Mouse (Mus musculus) forebrain, embryonic 14.5 days (tissue): ENCODE results near the gene Myh10. TPM values are rescaled to one million over a fixed set of nuclear protein-coding genes. Genes with fewer than 3 reads are reported as not detected.
A peak's percentile ranks its signal among the peaks of the same experiment; 100 is the strongest.

ENCODE experiments used
- ATAC-seq: fragments of 200-750 bp; cut with Nextera tagmentation; 2 replicates; pipeline ENCODE4 v1.8.0; 2017; ENCODE audit warnings: mild to moderate bottlenecking, moderate library complexity
- DNase-seq: peaks from one replicate; pipeline ENCODE4 v3.0.0-alpha.2; 2015; ENCODE audit warnings: low spot score
- H3K27ac ChIP-seq: fragments of 300-500 bp; sonication (generic); 2 replicates; pipeline ENCODE4 v1.5.1; 2014; ENCODE audit warnings: low read depth, mild to moderate bottlenecking, control low read depth, low read length, moderate library complexity
- H3K27me3 ChIP-seq: fragments of 300-500 bp; sonication (generic); replicated peaks from 2 replicates; pipeline ENCODE4 v1.6.1; 2014; ENCODE audit warnings: low read length, control low read depth, mixed read lengths; ENCODE audit not compliant: control insufficient read depth, insufficient read depth
- H3K36me3 ChIP-seq: fragments of 300-500 bp; sonication (generic); 2 replicates; pipeline ENCODE4 v1.6.1; 2014; ENCODE audit warnings: low read length, control low read depth; ENCODE audit not compliant: control insufficient read depth, insufficient read depth
- H3K4me1 ChIP-seq: fragments of 300-500 bp; sonication (generic); 2 replicates; pipeline ENCODE4 v1.6.1; 2014; ENCODE audit warnings: antibody characterized with exemption, low read length, control low read depth; ENCODE audit not compliant: control insufficient read depth, insufficient read depth
- H3K4me2 ChIP-seq: fragments of 300-500 bp; sonication (generic); 2 replicates; pipeline ENCODE4 v1.6.1; 2014; ENCODE audit warnings: mild to moderate bottlenecking, control low read depth, low read length
- H3K4me3 ChIP-seq: fragments of 300-500 bp; sonication (generic); 2 replicates; pipeline ENCODE4 v1.5.1; 2014; ENCODE audit warnings: low read depth, low read length, control low read depth
- H3K9ac ChIP-seq: fragments of 300-500 bp; sonication (generic); 2 replicates; pipeline ENCODE4 v1.6.1; 2014; ENCODE audit warnings: mild to moderate bottlenecking, low read length, control low read depth, moderate library complexity
- H3K9me3 ChIP-seq: fragments of 300-500 bp; sonication (generic); replicated peaks from 2 replicates; pipeline ENCODE4 v1.6.1; 2016; ENCODE audit warnings: low read length, control low read depth, mixed read lengths; ENCODE audit not compliant: control insufficient read depth
- WGBS: fragments of 180-500 bp; shearing (Covaris S2); extraction: QIAGEN DNeasy Blood & Tissue Kit; methylation state at CpG from one replicate; pipeline ENCODE4 v1.1.7; 2014; 5-methylcytosine and 5-hydroxymethylcytosine counted together
- polyA plus RNA-seq: library from polyadenylated mRNA; unstranded; fragments of >200 nt; fragmentation: Nextera tagmentation; extraction: Ambion mirVana; gene quantifications from 2 replicates; pipeline ENCODE4 v1.2.1, GENCODE M21; 2014

Gene Myh10
- polyA plus RNA-seq, 1 experiment from 2014 or later, result 88.8 TPM

DNA sequence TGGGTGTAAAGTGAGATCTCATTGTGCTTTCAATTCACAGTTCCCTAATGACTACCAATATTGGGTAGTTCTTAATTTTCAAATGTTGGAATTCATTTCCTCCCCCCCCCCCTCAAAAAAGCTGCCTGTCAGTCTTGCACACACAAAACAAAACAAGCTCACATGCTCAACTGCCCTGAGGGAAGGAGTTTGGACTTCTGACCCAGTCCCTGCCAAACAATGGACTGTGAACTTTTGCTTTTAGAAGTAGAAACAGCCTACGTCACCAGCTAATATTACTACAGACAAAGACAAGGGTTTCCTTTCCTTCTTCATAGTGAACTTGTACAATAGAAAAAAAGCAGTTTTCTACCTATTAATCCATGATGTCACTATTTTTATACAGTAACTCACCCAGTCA, 2.1 kb upstream of the Myh10 start:
- Histone ChIP-seq H3K9ac (no peak overlapping the region), H3K9me3 (no peaks in the 10 kb centered on the region), H3K4me3 (no peak overlapping the region), H3K4me1 (peaks cover 4% of the 10 kb centered on the region), H3K4me2 (no peak overlapping the region), H3K36me3 (no peaks in the 10 kb centered on the region), H3K27me3 (no peaks in the 10 kb centered on the region), H3K27ac (no peak overlapping the region)
- no peak for DNase-seq
- 54% methylated on average over 1 of the region's 1 CpGs for WGBS
- no peak for ATAC-seq

DNA sequence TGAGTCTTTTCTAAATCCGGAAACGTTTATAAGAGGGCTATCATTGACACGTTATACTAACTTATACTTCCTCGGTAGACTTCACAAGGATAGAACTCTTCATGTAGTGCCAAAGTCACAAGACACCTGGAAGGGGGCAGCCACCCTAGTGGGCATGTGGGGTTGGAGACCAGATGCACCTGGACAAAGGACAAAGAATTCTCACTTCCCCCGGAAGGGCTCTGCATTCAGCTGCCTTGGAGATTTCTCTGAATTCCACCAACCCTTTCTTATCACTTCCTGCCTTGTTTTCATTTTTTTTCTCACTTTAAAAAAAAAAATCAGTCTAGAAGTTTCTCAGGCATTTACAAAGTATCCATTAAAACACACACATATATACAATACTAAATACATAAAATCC, 894 bp upstream of the Myh10 start:
- Histone ChIP-seq H3K36me3 (no peaks in the 10 kb centered on the region), H3K27ac (no peak overlapping the region), H3K27me3 (no peaks in the 10 kb centered on the region), H3K4me2 (no peak overlapping the region), H3K4me1 (peaks cover 13% of the 10 kb centered on the region), H3K4me3 (no peak overlapping the region), H3K9ac (no peak overlapping the region), H3K9me3 (no peaks in the 10 kb centered on the region)
- ATAC-seq (no peak), DNase-seq (no peak)
- WGBS, result 67% methylated on average over 5 of the region's 5 CpGs

DNA sequence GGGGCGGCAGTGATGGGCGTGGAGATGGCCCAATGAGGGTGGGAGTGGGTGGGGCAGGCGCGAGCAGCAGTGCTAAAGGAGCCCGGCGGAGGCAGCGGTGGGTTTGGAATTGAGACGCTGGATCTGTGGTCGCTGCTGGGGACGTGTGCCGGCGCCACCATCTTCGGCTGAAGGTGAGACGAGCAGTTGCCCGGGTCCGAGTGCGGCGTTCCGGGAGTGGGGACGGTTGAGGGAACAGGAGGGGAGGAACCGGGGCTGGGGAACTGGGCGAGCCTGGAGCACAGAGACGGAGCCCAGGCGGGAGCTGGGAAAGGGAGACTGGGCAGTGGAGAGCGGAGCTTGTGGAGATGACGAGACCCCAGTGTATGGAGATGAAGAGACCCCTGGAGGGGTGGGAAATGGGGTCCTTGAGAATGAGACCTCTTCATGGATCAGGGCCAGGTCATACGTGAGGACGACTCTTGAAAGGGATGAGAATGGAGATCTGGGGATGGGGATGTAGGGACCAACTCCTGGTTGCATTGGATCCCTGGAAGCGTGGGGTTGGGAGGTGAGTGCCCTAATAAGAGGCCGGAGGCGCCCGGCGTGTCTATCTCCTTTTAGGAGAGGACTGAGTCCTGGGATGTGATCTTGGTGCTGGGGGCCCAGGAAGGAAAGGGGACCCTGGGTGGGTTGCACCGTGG, 792 bp downstream of the Myh10 start:
- Histone ChIP-seq H3K27ac (peak overlapping the region; percentile 94), H3K9me3 (no peaks in the 10 kb centered on the region), H3K4me2 (peak overlapping the region; percentile 66), H3K4me3 (peak overlapping the region; percentile 95), H3K9ac (peak overlapping the region; percentile 98), H3K36me3 (no peaks in the 10 kb centered on the region), H3K4me1 (peaks cover 13% of the 10 kb centered on the region), H3K27me3 (no peaks in the 10 kb centered on the region)
- ATAC-seq (peak; percentile 1; the same call in 1 of the 2 replicates), DNase-seq (no peak)
- WGBS, result under 1% methylated on average over 34 of the region's 34 CpGs

DNA sequence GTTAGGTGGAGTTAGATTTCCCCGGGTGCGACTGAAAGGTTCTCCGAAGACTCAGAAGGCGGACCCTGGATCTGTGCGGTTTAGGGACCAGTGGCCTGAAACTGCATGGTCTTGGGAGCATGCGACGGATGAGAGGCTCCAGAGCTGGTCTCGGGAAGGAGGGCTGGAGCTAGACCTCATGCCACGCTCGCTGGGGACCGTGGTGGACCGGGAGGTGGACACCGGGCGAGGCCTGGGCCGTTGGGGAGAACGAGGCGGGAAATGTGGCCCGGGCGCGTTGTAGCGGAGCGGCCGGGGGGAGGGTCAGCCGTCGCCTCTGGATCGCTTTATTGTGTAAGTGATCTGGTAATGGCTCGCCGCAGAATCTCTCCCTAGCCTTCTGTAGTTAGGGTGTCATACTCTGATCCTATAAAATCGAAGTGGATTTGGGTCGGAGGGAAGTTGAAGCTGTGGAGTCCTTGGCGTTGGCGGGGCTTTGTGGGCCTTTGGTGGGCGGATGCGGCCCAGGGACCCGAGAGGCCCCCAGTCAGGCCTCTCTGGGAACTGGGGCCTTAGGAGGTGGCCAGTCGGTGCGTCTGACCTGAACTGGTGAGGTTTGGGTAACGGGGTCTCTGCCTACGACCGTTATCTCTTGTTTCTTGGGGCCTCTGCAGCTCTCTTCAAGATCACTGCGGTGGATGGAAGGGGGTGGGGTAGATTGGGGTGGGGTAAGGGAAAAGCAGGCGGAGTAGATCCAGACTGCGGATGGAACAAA, 1.5 kb downstream of the Myh10 start:
- peak overlapping the region; percentile 95 for H3K4me3 ChIP-seq
- no peaks in the 10 kb centered on the region for H3K9me3 ChIP-seq
- H3K27ac ChIP-seq, result peak overlapping the region; percentile 94
- DNase-seq (peak; percentile 68), ATAC-seq (no peak)
- H3K27me3 ChIP-seq, result no peaks in the 10 kb centered on the region
- WGBS, result 0% methylated on average over 43 of the region's 43 CpGs
- H3K9ac ChIP-seq, result peak overlapping the region; percentile 98
- H3K4me1 ChIP-seq, result peaks cover 13% of the 10 kb centered on the region
- peak overlapping the region; percentile 66 for H3K4me2 ChIP-seq
- H3K36me3 ChIP-seq, result no peaks in the 10 kb centered on the region

DNA sequence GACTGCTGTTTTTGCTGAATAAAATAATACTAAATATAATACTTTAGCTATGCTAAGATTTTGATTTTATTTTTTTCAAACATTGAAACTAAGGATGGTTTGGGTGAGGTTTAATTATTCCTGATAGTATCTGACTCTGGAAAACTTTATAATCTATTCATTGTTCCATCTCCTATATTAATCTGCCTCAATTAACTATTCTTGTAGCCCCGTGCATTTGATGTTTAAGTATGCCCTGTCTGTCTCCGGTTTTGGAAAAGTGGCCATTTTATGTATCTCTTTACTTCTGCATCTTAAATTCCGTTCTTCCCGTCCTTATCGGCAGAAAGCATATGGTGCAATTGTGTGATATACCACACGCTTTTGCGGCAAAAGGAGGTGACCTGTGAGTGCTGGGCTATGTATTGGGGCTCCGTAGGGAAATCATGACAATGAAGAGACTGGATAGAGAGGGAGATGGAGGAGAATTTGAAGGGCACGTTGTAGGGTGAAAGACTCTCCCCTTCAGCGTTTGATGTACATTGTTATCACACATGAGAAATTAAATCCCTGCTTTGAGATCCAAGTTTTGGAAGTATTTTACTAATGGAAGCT, 2.2 kb downstream of the Myh10 start:
- Histone ChIP-seq H3K27me3 (no peaks in the 10 kb centered on the region), H3K4me2 (peak overlapping the region; percentile 66), H3K27ac (peak overlapping the region; percentile 94; the same call in 1 of the 2 replicates), H3K9me3 (no peaks in the 10 kb centered on the region), H3K36me3 (no peaks in the 10 kb centered on the region), H3K4me1 (peaks cover 13% of the 10 kb centered on the region), H3K9ac (peak overlapping the region; percentile 98), H3K4me3 (peak overlapping the region; percentile 95)
- ATAC-seq (no peak), DNase-seq (peak; percentile 53)
- 5% methylated on average over 10 of the region's 10 CpGs for WGBS

DNA sequence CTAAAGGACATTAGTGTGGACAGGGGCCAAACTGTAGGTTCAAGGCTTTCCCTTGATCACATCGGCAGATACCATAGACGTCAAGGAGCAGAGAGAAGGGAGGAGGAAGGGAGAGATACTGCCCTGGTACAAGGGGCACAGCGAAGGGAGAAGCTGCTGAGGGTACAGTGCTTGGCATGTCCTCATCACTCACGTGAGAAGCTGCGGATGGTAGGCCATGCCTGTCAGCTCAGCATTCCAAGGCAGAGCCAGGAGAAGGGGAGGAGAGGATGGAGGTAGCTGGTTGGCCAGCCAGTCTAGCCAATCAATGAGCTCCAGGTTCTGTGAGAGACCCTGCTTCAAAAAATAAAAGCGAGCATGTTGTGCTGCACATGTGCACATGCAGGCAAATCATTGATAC, 11.0 kb downstream of the Myh10 start:
- H3K27me3 ChIP-seq, result no peaks in the 10 kb centered on the region
- H3K4me2 ChIP-seq, result no peak overlapping the region
- H3K36me3 ChIP-seq, result peaks cover 58% of the 10 kb centered on the region
- no peak for DNase-seq
- WGBS, result 90% methylated on average over 6 of the region's 6 CpGs
- no peaks in the 10 kb centered on the region for H3K9me3 ChIP-seq
- H3K4me1 ChIP-seq, result no peaks in the 10 kb centered on the region
- no peak for ATAC-seq
- H3K4me3 ChIP-seq, result no peak overlapping the region
- no peak overlapping the region for H3K9ac ChIP-seq
- H3K27ac ChIP-seq, result no peak overlapping the region

DNA sequence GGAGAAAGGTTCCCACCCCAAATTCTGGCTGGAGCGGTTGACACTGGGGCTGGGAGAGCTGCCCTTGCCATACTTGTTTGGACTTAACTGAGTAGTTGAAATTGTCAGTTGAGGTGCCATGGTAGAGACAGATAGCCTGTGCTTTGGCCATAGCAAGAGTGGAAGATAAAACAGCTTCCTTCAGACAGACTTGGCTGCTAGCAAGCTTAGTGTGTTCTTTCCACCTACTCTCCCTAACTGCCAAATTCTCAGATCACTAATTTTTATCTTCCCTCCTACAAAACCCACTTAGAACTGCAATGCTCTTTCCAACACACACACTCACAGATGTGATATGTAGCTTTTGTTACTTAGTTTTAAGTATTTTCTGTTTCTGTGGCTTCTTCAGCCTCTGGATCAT, 12.0 kb downstream of the Myh10 start:
- no peaks in the 10 kb centered on the region for H3K27me3 ChIP-seq
- H3K4me3 ChIP-seq, result no peak overlapping the region
- H3K27ac ChIP-seq, result no peak overlapping the region
- no peak for DNase-seq
- peaks cover 63% of the 10 kb centered on the region for H3K36me3 ChIP-seq
- no peak for ATAC-seq
- 91% methylated on average over 1 of the region's 1 CpGs for WGBS
- no peak overlapping the region for H3K9ac ChIP-seq
- no peak overlapping the region for H3K4me2 ChIP-seq
- H3K4me1 ChIP-seq, result no peaks in the 10 kb centered on the region
- no peaks in the 10 kb centered on the region for H3K9me3 ChIP-seq

DNA sequence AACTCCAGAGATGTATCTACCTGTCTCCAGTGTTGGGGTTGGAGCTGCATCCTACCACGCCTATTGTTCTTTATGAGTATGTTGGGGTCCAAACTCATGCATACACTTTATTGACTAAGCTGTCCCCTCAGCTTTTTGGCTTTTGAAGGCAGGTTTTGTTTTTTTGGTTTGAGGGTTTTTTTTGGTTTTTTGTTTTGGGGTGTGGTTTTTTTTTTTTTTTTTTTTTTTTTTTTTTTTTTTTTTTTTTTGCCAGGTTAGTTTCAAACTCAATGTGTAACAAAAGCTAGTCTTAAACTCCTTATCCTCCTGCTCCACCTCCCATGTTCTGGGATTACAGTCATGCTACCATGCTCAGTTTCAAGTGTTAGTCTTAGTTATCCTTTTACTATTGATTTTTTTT, 12.9 kb downstream of the Myh10 start:
- no peak for DNase-seq
- no peak for ATAC-seq
- H3K27ac ChIP-seq, result no peak overlapping the region
- peaks cover 60% of the 10 kb centered on the region for H3K36me3 ChIP-seq
- no peaks in the 10 kb centered on the region for H3K27me3 ChIP-seq
- no peak overlapping the region for H3K4me3 ChIP-seq
- no peaks in the 10 kb centered on the region for H3K4me1 ChIP-seq
- no peak overlapping the region for H3K9ac ChIP-seq
- 100% methylated on average over 1 of the region's 1 CpGs for WGBS
- no peaks in the 10 kb centered on the region for H3K9me3 ChIP-seq
- H3K4me2 ChIP-seq, result no peak overlapping the region

DNA sequence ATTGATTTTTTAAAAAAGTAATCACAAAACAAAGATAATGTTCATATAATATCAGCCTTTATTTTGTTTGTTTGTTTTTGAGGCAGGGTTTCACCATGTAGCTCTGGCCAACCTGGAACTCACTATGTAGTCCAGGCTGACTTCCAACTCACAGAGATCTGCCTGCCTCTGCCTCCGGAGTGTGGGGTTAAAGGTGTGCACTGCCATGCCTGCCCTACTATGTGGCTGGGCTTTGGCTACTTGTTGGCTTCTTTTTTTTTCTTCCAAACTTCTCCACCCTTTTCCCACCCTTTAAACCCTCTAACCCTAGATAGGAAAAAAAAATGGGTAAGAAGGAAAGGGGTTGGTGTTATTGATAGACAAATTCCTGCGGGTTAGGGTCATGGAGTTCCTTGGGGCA, 13.5 kb downstream of the Myh10 start:
- Histone ChIP-seq H3K9ac (no peak overlapping the region), H3K27ac (no peak overlapping the region), H3K4me3 (no peak overlapping the region), H3K9me3 (no peaks in the 10 kb centered on the region), H3K4me1 (no peaks in the 10 kb centered on the region), H3K4me2 (no peak overlapping the region), H3K27me3 (no peaks in the 10 kb centered on the region), H3K36me3 (peaks cover 54% of the 10 kb centered on the region)
- WGBS, result 98% methylated on average over 2 of the region's 2 CpGs
- DNase-seq (no peak), ATAC-seq (no peak)
